Mouse (Mus musculus): ENCODE data around the gene Lrmda.

Gene Lrmda

GRCm38 (mm10) chr14:22998906-22999305, 979.4 kb downstream of the Lrmda start:
- DNase-seq, result no peak

GRCm38 (mm10) chr14:23011989-23012388, 992.5 kb downstream of the Lrmda start:
- no peak for DNase-seq

GRCm38 (mm10) chr14:23014747-23015286, 995.3 kb downstream of the Lrmda start:
- peak; percentile 80 for DNase-seq

- DNase-seq, result no peak
Observed at GRCm38 (mm10) chr14:23015321-23016067, 996.0 kb downstream of the Lrmda start.

GRCm38 (mm10) chr14:23016068-23016611, 996.6 kb downstream of the Lrmda start:
- no peak for DNase-seq

- no peak for DNase-seq
Observed at GRCm38 (mm10) chr14:23041002-23041401, 1021.5 kb downstream of the Lrmda start.

GRCm38 (mm10) chr14:23045322-23045721, 1025.8 kb downstream of the Lrmda start:
- no peak for DNase-seq

- peak; percentile 90 for DNase-seq
Observed at GRCm38 (mm10) chr14:23046330-23046729, 1026.8 kb downstream of the Lrmda start.

GRCm38 (mm10) chr14:23051441-23051840, 1031.9 kb downstream of the Lrmda start:
- no peak for DNase-seq

- no peak for DNase-seq
Observed at GRCm38 (mm10) chr14:23052833-23053592, 1033.5 kb downstream of the Lrmda start.

- no peak for DNase-seq
Observed at GRCm38 (mm10) chr14:23057228-23057976, 1037.9 kb downstream of the Lrmda start.

- DNase-seq, result no peak
Observed at GRCm38 (mm10) chr14:23057987-23058386, 1038.5 kb downstream of the Lrmda start.

GRCm38 (mm10) chr14:23078719-23079118, 1059.2 kb downstream of the Lrmda start:
- no peak for DNase-seq

- no peak for DNase-seq
Observed at GRCm38 (mm10) chr14:23084241-23084773, 1064.8 kb downstream of the Lrmda start.

GRCm38 (mm10) chr14:23084797-23085196, 1065.3 kb downstream of the Lrmda start:
- peak; percentile 56 for DNase-seq

GRCm38 (mm10) chr14:23093306-23093705, 1073.8 kb downstream of the Lrmda start:
- no peak for DNase-seq

GRCm38 (mm10) chr14:23094546-23095157, 1075.1 kb downstream of the Lrmda start:
- no peak for DNase-seq

- DNase-seq, result no peak
Observed at GRCm38 (mm10) chr14:23095158-23096016, 1075.9 kb downstream of the Lrmda start.

- no peak for DNase-seq
Observed at GRCm38 (mm10) chr14:23096017-23096336, 1076.5 kb downstream of the Lrmda start.

- DNase-seq, result no peak
Observed at GRCm38 (mm10) chr14:23096405-23096804, 1076.9 kb downstream of the Lrmda start.

Measured in kidney, postnatal 10 days (tissue).